Mouse (Mus musculus): Measurements from ENCODE around the gene Hadhb. TPM values are rescaled to one million over a fixed set of nuclear protein-coding genes. Genes with fewer than 3 reads are reported as not detected.

Hadhb gene
- polyA plus RNA-seq, 1 experiment = 88.1 TPM

- peaks cover 40% of the 10 kb centered on the region for H3K36me3 ChIP-seq (ENCODE audit: control insufficient read depth, insufficient read depth, low read length)
- 84% methylated on average over 6 of the region's 6 CpGs for WGBS
Measured at GRCm38 (mm10) chr5:30146526-30146925, 8.5 kb upstream of the Hadhb start.

GRCm38 (mm10) chr5:30148133-30148920, 6.7 kb upstream of the Hadhb start:
- WGBS = 59% methylated on average over 5 of the region's 5 CpGs
- H3K36me3 ChIP-seq (ENCODE audit: control insufficient read depth, insufficient read depth, low read length) = peaks cover 29% of the 10 kb centered on the region
- H3K27ac ChIP-seq (ENCODE audit: insufficient read depth, low read depth, low read length) = no peak overlapping the region
- no peak for TF ChIP-seq POLR2A (IDR thresholded peaks at IDR 0.05; ENCODE audit: low read depth, low read length)
- no peak for TF ChIP-seq CTCF (IDR thresholded peaks at IDR 0.05; ENCODE audit: extremely low read depth, insufficient read length, insufficient replicate concordance, low read depth, low read length)
- no peak overlapping the region for H3K4me3 ChIP-seq (ENCODE audit: low read depth, low read length)
- no peaks in the 10 kb centered on the region for H3K27me3 ChIP-seq (ENCODE audit: control insufficient read depth, insufficient read depth, low read length)
- no peaks in the 10 kb centered on the region for H3K4me1 ChIP-seq (ENCODE audit: control insufficient read depth, insufficient read depth, insufficient read length, low read length)

More at GRCm38 (mm10) chr5:30146526-30146925, 8.5 kb upstream of the Hadhb start:
- H3K27me3 ChIP-seq (ENCODE audit: control insufficient read depth, insufficient read depth, low read length) = no peaks in the 10 kb centered on the region
- TF ChIP-seq CTCF (IDR thresholded peaks at IDR 0.05; ENCODE audit: extremely low read depth, insufficient read length, insufficient replicate concordance, low read depth, low read length) (no peak), POLR2A (IDR thresholded peaks at IDR 0.05; ENCODE audit: low read depth, low read length) (no peak)
- H3K4me1 ChIP-seq (ENCODE audit: control insufficient read depth, insufficient read depth, insufficient read length, low read length) = no peaks in the 10 kb centered on the region
- no peak overlapping the region for H3K27ac ChIP-seq (ENCODE audit: insufficient read depth, low read depth, low read length)
- no peak overlapping the region for H3K4me3 ChIP-seq (ENCODE audit: low read depth, low read length)

- no peak for TF ChIP-seq POLR2A (IDR thresholded peaks at IDR 0.05; ENCODE audit: low read depth, low read length)
- Histone ChIP-seq H3K27me3 (ENCODE audit: control insufficient read depth, insufficient read depth, low read length) (no peaks in the 10 kb centered on the region), H3K4me1 (ENCODE audit: control insufficient read depth, insufficient read depth, insufficient read length, low read length) (no peaks in the 10 kb centered on the region), H3K27ac (ENCODE audit: insufficient read depth, low read depth, low read length) (no peak overlapping the region), H3K36me3 (ENCODE audit: control insufficient read depth, insufficient read depth, low read length) (peaks cover 2% of the 10 kb centered on the region), H3K4me3 (ENCODE audit: low read depth, low read length) (no peak overlapping the region)
- 18% methylated on average over 4 of the region's 4 CpGs for WGBS
Measured at GRCm38 (mm10) chr5:30152007-30152406, 3.0 kb upstream of the Hadhb start.

- Histone ChIP-seq H3K36me3 (ENCODE audit: control insufficient read depth, insufficient read depth, low read length) (no peaks in the 10 kb centered on the region; the same call in 1 of the 2 replicates), H3K27ac (ENCODE audit: insufficient read depth, low read depth, low read length) (no peak overlapping the region), H3K27me3 (ENCODE audit: control insufficient read depth, insufficient read depth, low read length) (no peaks in the 10 kb centered on the region), H3K4me3 (ENCODE audit: low read depth, low read length) (no peak overlapping the region), H3K4me1 (ENCODE audit: control insufficient read depth, insufficient read depth, insufficient read length, low read length) (no peaks in the 10 kb centered on the region)
- WGBS = 13% methylated on average over 1 of the region's 1 CpGs
- TF ChIP-seq POLR2A (IDR thresholded peaks at IDR 0.05; ENCODE audit: low read depth, low read length) (no peak), CTCF (IDR thresholded peaks at IDR 0.05; ENCODE audit: extremely low read depth, insufficient read length, insufficient replicate concordance, low read depth, low read length) (no peak)
Measured at GRCm38 (mm10) chr5:30152413-30152812, 2.6 kb upstream of the Hadhb start.

- H3K4me3 ChIP-seq (ENCODE audit: low read depth, low read length) = no peak overlapping the region
- WGBS = 42% methylated on average over 2 of the region's 2 CpGs
- no peak overlapping the region for H3K27ac ChIP-seq (ENCODE audit: insufficient read depth, low read depth, low read length)
Measured at GRCm38 (mm10) chr5:30153222-30153621, 1.8 kb upstream of the Hadhb start.

GRCm38 (mm10) chr5:30154013-30154412, 1.0 kb upstream of the Hadhb start:
- WGBS = 11% methylated on average over 4 of the region's 4 CpGs
- Histone ChIP-seq H3K4me3 (ENCODE audit: low read depth, low read length) (peak overlapping the region; percentile 84; the same call in 1 of the 2 replicates), H3K36me3 (ENCODE audit: control insufficient read depth, insufficient read depth, low read length) (no peaks in the 10 kb centered on the region; the same call in 1 of the 2 replicates)

More at GRCm38 (mm10) chr5:30153222-30153621, 1.8 kb upstream of the Hadhb start:
- TF ChIP-seq CTCF (IDR thresholded peaks at IDR 0.05; ENCODE audit: extremely low read depth, insufficient read length, insufficient replicate concordance, low read depth, low read length) (no peak), POLR2A (IDR thresholded peaks at IDR 0.05; ENCODE audit: low read depth, low read length) (no peak)
- no peaks in the 10 kb centered on the region for H3K4me1 ChIP-seq (ENCODE audit: control insufficient read depth, insufficient read depth, insufficient read length, low read length)
- H3K36me3 ChIP-seq (ENCODE audit: control insufficient read depth, insufficient read depth, low read length) = no peaks in the 10 kb centered on the region; the same call in 1 of the 2 replicates
- no peaks in the 10 kb centered on the region for H3K27me3 ChIP-seq (ENCODE audit: control insufficient read depth, insufficient read depth, low read length)

GRCm38 (mm10) chr5:30155395-30155792, 346 bp downstream of the Hadhb start:
- no peaks in the 10 kb centered on the region for H3K36me3 ChIP-seq (ENCODE audit: control insufficient read depth, insufficient read depth, low read length)
- no peaks in the 10 kb centered on the region for H3K4me1 ChIP-seq (ENCODE audit: control insufficient read depth, insufficient read depth, insufficient read length, low read length)
- under 1% methylated on average over 31 of the region's 31 CpGs for WGBS
- H3K4me3 ChIP-seq (ENCODE audit: low read depth, low read length) = peak overlapping the region; percentile 84
- TF ChIP-seq POLR2A (IDR thresholded peaks at IDR 0.05; ENCODE audit: low read depth, low read length) = no peak
- H3K27me3 ChIP-seq (ENCODE audit: control insufficient read depth, insufficient read depth, low read length) = no peaks in the 10 kb centered on the region
- H3K27ac ChIP-seq (ENCODE audit: insufficient read depth, low read depth, low read length) = peak overlapping the region; percentile 89

More at GRCm38 (mm10) chr5:30154013-30154412, 1.0 kb upstream of the Hadhb start:
- H3K27ac ChIP-seq (ENCODE audit: insufficient read depth, low read depth, low read length) = no peak overlapping the region
- TF ChIP-seq POLR2A (IDR thresholded peaks at IDR 0.05; ENCODE audit: low read depth, low read length) = no peak
- TF ChIP-seq CTCF (IDR thresholded peaks at IDR 0.05; ENCODE audit: extremely low read depth, insufficient read length, insufficient replicate concordance, low read depth, low read length) = no peak
- H3K27me3 ChIP-seq (ENCODE audit: control insufficient read depth, insufficient read depth, low read length) = no peaks in the 10 kb centered on the region
- no peaks in the 10 kb centered on the region for H3K4me1 ChIP-seq (ENCODE audit: control insufficient read depth, insufficient read depth, insufficient read length, low read length)

All from small intestine, adult 2 months (tissue).